Mouse (Mus musculus): ENCODE data around the gene Mib2. TPM values are rescaled to one million over a fixed set of nuclear protein-coding genes. Genes with fewer than 3 reads are reported as not detected.

The Mib2 gene
- total RNA-seq, 2 experiments from 2014 or later: 25.3 to 29.9 TPM

GRCm38 (mm10) chr4:155630267-155630666 lies 38.7 kb downstream of the Mib2 start:
- DNase-seq: no peak
- intact Hi-C loops (cut with DNase I): no loop called here

GRCm38 (mm10) chr4:155624338-155625291 lies 44.4 kb downstream of the Mib2 start, which contains the start of gene Cdk11b:
TSS of gene Cdk11b (plus strand) at chr4:155624854.
- intact Hi-C loops (cut with DNase I): loop anchor here (1.0 to 5.0 kb wide), 4 partner anchors 23 to 138 kb away; partner anchors contain the start of genes Atad3a, Mib2, Slc35e2 and Ssu72
- peak; percentile 96 for DNase-seq

DNA sequence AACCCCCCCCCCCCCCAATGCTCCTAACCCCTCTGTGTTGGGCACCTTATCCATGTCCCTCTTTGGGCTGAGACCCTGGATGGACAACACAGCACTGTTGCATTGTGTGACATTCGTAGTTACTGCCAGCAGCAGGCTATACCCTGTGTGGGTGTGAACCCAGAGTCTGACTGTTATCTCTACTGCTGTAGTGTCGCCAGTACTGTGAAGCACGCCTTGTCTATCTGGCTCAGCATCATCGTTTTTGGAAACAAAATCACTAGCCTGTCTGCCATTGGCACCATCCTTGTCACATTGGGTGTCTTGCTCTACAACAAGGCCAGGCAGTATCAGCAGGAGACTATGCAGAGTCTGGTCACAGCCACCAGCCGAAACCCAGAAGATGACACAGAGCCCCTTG lies 50.7 kb downstream of the Mib2 start:
- intact Hi-C loops (cut with DNase I): no loop called here
- DNase-seq: no peak

GRCm38 (mm10) chr4:155613264-155613663 lies 55.7 kb downstream of the Mib2 start:
- intact Hi-C loops (cut with DNase I): no loop called here

GRCm38 (mm10) chr4:155611860-155612259 lies 57.1 kb downstream of the Mib2 start:
- DNase-seq: no peak
- intact Hi-C loops (cut with DNase I): no loop called here

More at GRCm38 (mm10) chr4:155613264-155613663, 55.7 kb downstream of the Mib2 start:
- DNase-seq: no peak

- intact Hi-C loops (cut with DNase I): no loop called here
- DNase-seq: no peak
These were observed 62.2 kb downstream of the Mib2 start for GRCm38 (mm10) chr4:155606825-155607224.

GRCm38 (mm10) chr4:155605132-155605531 lies 63.9 kb downstream of the Mib2 start:
- no peak for DNase-seq
- intact Hi-C loops (cut with DNase I): no loop called here

Other genes with a start within 250 kb of the Mib2 start
- gene Tmem52, start 200.1 kb downstream of the Mib2 start, total RNA-seq (2021): 1 to 10 TPM; 4.5 to 10.0 TPM
- gene Gnb1, start 177.8 kb downstream of the Mib2 start, total RNA-seq (2021): 100 to 1,000 TPM; 176 to 187 TPM
- 10 to 100 TPM; 26.2 to 28.1 TPM for gene Nadk, start 106.8 kb downstream of the Mib2 start, total RNA-seq (2021)
- 1 to 10 TPM; 6.7 to 8.1 TPM for gene Slc35e2, start 67.8 kb downstream of the Mib2 start, total RNA-seq (2021)
- 10 to 100 TPM; 32.1 to 34.2 TPM for gene Cdk11b, start 44.3 kb downstream of the Mib2 start, total RNA-seq (2021)
- not detected for gene Gm10563, start 23.8 kb downstream of the Mib2 start, total RNA-seq (2021)
- 10 to 100 TPM in 1 of 2 experiments, 1 to 10 TPM in 1; 9.3 to 10.5 TPM for gene Mmp23, start 15.8 kb downstream of the Mib2 start, total RNA-seq (2021)
- gene Fndc10, start 25.1 kb upstream of the Mib2 start, total RNA-seq (2021): 1 to 10 TPM; 1.2 to 1.6 TPM
- gene Ssu72, start 35.6 kb upstream of the Mib2 start, total RNA-seq (2021): 10 to 100 TPM; 43.5 to 45.6 TPM
- under 1 TPM; 0.19 to 0.42 TPM for gene Tmem240, start 65.6 kb upstream of the Mib2 start, total RNA-seq (2021)
- 10 to 100 TPM; 45.1 to 45.9 TPM for gene Atad3a, start 91.9 kb upstream of the Mib2 start, total RNA-seq (2021)
- gene Vwa1, start 105.5 kb upstream of the Mib2 start, total RNA-seq (2021): 1 to 10 TPM; 6.6 to 7.9 TPM
- gene Tmem88b, start 116.7 kb upstream of the Mib2 start, total RNA-seq (2021): 1 to 10 TPM in 1 of 2 experiments, under 1 TPM in 1; 0.64 to 1.3 TPM
- not detected for gene Ankrd65, start 121.2 kb upstream of the Mib2 start, total RNA-seq (2021)
- 10 to 100 TPM; 77.8 to 81.1 TPM for gene Mrpl20, start 133.7 kb upstream of the Mib2 start, total RNA-seq (2021)
- 10 to 100 TPM; 31.0 to 34.0 TPM for gene Ccnl2, start 143.3 kb upstream of the Mib2 start, total RNA-seq (2021)
- gene Aurkaip1, start 162.1 kb upstream of the Mib2 start, total RNA-seq (2021): 100 to 1,000 TPM; 114 to 116 TPM
- gene Mxra8, start 170.5 kb upstream of the Mib2 start, total RNA-seq (2021): 10 to 100 TPM; 27.4 to 33.7 TPM
- gene Dvl1, start 178.2 kb upstream of the Mib2 start, total RNA-seq (2021): 10 to 100 TPM; 46.2 to 54.2 TPM
- under 1 TPM; 0.27 to 0.28 TPM for gene Tas1r3, start 194.2 kb upstream of the Mib2 start, total RNA-seq (2021)
- 10 to 100 TPM in 1 of 2 experiments, 1 to 10 TPM in 1; 9.5 to 11.7 TPM for gene Cptp, start 200.2 kb upstream of the Mib2 start, total RNA-seq (2021)
- 10 to 100 TPM; 15.7 to 18.8 TPM for gene Ints11, start 200.3 kb upstream of the Mib2 start, total RNA-seq (2021)
- 10 to 100 TPM; 12.7 to 13.1 TPM for gene Pusl1, start 222.6 kb upstream of the Mib2 start, total RNA-seq (2021)
- gene Acap3, start 222.6 kb upstream of the Mib2 start, total RNA-seq (2021): 10 to 100 TPM; 12.0 to 12.2 TPM